Mouse (Mus musculus) thymus, postnatal 36 days (tissue): ENCODE measurements at regions not wholly inside any gene's neighbourhood (a gene's known extent, or its start where the extent isn't known, plus 50 kb on each side); places are given as distances from the start of the nearest gene placed in this dataset.

Source experiments
- DNase-seq, 2 experiments: peaks; one replicate each; pipeline ENCODE4 v3.0.0; 2022; ENCODE audit warnings: mixed read lengths in 2 of 2

DNA sequence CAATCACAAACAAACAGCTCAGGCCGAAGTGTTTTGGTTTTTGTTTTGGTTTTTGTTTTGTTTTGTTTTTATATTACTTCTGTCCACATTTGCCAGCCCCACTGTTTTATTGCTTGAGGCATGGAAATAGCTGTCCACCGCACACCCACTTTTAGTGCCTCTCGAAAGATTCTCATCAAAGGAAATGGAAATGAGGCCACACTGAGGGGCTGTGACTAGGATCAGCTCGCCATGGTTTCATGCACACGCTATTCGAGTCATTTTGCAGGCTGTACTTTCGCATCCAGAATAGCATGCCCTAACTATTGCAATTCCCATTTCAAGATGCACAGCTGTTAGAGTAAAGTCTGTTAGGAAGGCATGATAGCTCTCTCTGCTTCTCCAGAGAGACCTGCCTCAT lies 1543.4 kb upstream of the Tenm3 start:
- DNase-seq = no peak

DNA sequence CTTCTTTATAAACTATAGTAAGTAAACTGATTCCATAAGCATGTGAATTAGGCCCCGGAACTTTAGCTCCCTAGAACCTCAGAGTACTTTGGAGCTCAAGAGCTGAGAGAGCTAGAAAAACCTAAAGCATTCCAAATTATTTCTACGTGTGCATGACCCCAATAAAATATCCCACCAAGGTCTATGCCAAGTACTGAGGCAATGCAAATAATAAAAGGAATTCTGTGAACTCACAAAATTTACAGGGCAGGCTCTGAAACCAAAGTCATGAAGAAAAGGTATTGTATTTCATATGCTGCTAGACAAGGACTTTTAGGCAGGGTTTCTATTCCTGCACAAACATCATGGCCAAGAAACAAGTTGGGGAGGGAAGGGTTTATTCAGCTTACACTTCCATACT lies 1539.9 kb upstream of the Tenm3 start:
- no peak for DNase-seq

DNA sequence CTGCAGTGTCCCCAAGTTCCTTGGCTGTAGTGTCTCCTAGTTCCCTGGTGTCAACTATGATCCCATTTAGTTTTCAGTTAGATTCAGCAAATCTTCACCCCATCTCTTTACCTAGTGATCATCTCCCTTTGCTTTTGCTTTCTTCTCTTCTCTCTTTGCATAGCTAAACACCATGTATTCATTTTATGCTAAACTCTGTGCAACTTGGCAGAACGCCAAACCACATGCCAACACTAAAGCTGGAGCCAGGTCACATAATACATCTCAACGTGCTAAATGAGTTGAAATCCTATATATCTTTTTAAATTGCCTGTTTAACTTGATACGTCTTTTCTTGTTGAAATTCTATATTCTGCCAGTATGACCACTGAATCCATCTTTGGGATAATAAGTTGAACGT lies 1536.0 kb upstream of the Tenm3 start:
- no peak for DNase-seq

DNA sequence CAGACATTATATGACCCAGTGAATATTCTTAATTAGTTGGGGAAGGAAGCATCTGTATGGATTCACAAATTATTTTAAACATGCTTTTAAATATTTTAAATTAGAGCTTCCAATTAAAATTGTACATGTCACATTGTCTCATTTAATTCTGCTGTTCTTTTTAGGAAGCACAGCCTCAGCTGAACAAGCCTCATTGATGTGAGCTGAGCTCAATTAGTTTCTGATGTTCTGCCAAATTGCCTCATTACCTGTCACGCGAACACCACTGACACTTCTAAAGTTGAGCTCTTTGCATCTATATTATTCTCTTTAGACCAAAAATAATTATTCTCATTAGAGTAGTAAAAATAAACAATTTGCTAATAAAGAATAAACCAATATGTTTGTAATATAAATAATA lies 1530.0 kb upstream of the Tenm3 start:
- DNase-seq = no peak

DNA sequence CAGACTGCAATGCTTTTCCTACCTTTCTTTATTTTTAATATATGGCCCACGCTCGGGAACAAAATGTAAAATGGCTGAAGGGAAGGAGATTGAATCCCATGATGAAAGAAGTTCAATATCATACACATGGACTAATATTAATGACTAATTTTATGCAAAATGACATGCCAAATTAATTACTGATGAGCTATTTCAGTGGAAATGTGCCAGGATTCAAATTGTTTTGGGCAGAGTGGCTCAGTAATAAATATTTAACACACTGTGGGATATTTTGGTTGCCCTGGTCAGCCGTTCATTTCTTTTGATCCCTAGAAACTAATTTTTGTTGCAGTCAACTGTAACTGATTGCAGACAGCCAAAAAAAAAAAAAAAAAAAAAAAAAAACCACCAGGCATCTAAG lies 1482.7 kb upstream of the Tenm3 start:
- no peak for DNase-seq

DNA sequence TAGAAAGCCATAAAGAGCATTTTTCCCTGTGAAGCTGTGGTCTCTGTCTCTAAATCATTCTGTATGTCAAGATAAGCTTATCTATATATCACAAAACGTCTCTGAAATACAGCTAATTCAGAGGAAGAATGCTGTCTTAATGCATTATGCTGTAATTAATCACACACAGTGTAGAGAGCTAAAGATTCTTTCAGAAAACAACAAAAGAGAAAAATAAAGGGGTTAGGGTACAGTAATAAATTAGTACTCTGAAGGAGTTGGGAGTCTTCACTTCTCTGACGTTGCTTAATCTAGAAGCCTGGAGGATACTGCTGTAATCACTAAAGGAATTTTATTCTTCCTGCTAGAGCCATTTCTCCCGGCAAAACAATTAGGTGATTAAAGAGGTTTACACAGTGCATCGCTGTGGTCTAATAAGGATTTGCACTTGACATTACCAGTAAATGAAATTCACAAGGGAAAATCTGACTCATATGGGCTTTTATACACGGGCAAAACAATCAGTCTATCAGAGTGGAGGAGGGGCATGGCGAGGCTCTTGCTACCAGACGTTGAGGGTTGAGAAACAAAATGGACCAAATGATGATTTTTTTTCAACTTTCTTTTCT lies 1477.7 kb upstream of the Tenm3 start:
- no peak for DNase-seq

DNA sequence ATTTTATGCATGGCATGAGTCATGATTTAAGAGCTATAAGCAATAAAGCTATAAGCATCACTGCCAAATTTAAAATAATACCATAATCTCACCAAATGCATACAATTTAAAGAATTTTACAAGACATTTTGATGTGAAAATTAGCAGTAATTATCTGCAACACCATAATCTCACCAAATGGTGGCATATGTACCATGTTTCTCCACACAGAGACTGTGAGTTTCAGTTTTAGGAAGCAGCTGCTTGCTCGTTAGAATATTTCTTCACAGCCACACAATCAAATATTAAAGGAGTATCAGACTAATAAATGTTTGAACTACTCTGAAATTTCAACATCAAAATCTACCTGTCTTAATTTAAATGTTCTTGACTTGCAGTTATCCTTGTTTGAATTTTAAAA lies 1472.9 kb upstream of the Tenm3 start:
- no peak for DNase-seq

DNA sequence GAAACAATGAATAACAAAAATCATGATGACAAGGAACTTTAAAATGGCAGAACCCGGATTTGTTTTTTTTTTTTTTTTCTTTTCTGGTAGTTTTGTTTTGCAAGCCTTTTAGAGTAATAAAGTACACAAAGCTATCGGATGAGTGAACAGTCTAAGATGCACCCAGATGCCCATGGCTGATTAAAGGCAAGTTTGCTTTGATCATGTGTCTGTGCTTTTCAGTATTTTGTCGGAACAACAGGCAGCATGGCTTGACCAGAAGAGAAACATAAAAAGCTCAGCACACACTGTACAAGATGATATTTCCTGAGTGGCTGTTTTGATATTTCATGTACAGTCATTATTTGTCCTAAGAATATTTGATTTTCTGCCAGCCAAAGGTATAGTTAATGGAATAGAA lies 1466.6 kb upstream of the Tenm3 start:
- no peak for DNase-seq

DNA sequence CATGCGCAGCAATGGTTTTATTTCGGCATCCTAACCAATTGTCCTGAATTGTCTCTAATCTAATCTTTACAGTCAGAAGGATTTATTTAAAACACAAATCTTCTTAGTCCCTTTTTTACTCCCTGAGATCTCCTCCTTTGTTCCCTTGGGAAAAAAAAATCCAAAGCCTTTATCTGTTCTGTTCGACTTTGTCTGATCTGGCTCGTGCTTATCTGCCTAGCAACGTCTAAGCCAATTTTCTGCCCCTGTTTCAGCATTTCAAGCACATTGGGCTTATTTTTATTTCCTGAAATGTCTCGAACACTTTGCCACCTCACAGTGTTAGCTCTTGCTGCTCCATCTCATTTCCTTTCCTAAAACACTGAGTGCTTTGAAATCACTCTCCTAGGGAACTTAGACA lies 1456.6 kb upstream of the Tenm3 start:
- DNase-seq = no peak

DNA sequence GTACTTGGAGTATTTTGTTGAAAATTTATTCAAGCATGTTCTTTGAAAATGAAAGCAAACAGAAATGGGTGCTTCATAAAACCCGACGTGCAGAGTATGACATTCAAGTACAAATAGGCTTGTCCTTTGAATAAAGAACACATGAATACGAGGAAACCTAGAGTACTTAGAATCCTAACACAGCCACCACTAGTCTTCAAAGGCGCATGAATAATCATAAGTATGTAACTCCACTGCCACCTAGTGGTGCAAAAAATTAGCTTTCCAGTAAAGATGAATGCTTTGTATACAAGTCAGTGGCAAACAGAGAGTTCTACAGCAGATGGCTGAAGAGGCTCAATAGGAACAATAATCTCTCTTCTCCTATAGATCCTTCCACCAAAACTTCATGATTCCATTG lies 1449.8 kb upstream of the Tenm3 start:
- no peak for DNase-seq

DNA sequence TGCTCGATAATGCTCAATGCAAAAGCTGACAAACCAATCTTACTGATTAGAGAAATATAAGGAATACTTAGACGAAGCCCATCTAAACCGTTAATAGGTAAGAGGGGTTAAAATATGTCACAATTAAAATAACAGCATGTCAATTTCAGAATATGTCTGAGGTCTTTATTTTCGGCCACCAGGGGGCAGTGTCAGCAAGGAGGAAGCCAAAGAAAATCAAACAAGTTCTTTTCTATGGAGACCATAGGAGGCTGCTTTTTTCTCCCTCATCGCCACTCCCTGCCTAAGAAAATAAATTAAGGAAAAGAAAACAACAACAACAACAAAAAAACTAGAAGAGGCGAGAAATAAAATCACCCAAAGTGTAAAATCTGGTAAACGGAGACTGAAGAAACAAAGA lies 1448.4 kb upstream of the Tenm3 start:
- peak in 1 of 2 experiments; percentile 2 for DNase-seq

DNA sequence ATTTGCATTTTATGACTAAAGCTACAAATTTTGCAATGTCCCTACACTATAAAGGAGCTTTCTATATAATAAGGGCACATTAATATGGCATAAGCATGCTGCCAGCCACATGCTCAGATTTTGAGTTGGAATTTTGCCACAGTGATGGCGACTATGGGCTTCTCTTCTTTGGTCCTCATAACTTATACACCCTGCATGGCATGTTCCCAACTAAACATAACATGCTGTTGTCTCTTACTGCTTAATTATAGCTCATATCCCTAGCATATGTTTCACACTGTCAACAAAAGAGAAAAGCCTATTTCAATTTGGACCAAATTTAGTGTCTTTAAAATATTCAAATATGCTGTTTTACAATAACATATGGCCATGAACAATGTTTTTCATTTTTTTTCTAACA lies 1432.6 kb upstream of the Tenm3 start:
- DNase-seq = no peak

DNA sequence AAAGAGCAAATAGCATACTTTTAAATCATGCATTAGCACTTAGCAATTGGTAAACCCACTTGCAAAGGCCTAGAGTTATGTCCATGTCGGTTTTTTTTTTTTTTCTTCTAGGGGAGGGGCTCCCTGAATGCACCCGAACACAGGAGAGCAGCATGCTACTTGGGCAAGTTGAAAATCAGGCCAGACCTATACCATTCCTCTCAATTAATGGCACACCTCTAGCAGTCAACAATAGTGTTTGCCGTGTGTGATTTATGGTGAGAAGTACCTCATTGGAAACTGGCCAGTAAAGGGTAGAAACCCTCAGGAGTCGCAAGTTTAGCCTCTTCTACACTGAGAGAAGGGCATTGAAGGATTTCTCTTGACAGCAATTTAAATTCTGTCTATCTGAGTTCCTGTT lies 1421.0 kb upstream of the Tenm3 start:
- no peak for DNase-seq
